Mouse (Mus musculus) C2C12 (cell line): Measurements from ENCODE around the gene Olfr1410. TPM values are rescaled to one million over a fixed set of nuclear protein-coding genes. Genes with fewer than 3 reads are reported as not detected.

Experiments used
- H3K27me3 ChIP-seq: one replicate; pipeline ENCODE4 v1.6.1; 2011; ENCODE audit not compliant: control insufficient read depth, insufficient read depth, insufficient read length
- H3K36me3 ChIP-seq: one replicate; pipeline ENCODE4 v1.6.1; 2011; ENCODE audit not compliant: control insufficient read depth, insufficient read depth
- H3K4me3 ChIP-seq: one replicate; pipeline ENCODE4 v1.5.1; 2011; ENCODE audit warnings: mild to moderate bottlenecking, control low read depth; ENCODE audit not compliant: poor library complexity, insufficient read depth, severe bottlenecking
- H3K79me2 ChIP-seq: one replicate; pipeline ENCODE4 v1.6.1; 2011; ENCODE audit not compliant: control insufficient read depth, insufficient read depth
- H3K79me3 ChIP-seq: one replicate; pipeline ENCODE4 v1.6.1; 2011; ENCODE audit warnings: low read depth, control low read depth
- H3ac ChIP-seq: one replicate; pipeline ENCODE3; 2011; ENCODE audit warnings: low read depth; ENCODE audit not compliant: control insufficient read depth, insufficient read length
- CEBPB ChIP-seq: IDR thresholded peaks from one replicate; pipeline ENCODE4 v1.6.1; 2011; ENCODE audit warnings: low read depth, mild to moderate bottlenecking, control low read depth, moderate library complexity
- CTCF ChIP-seq: IDR thresholded peaks from one replicate; pipeline ENCODE4 v1.5.1; 2011; ENCODE audit not compliant: control insufficient read depth, insufficient read depth, insufficient read length
- FOSL1 ChIP-seq: IDR thresholded peaks from one replicate; pipeline ENCODE4 v1.8.0; 2011; ENCODE audit warnings: mild to moderate bottlenecking, low read length; ENCODE audit not compliant: poor library complexity, insufficient read depth, severe bottlenecking
- MAX ChIP-seq: IDR thresholded peaks from one replicate; pipeline ENCODE4 v1.6.1; 2011; ENCODE audit warnings: mild to moderate bottlenecking, control low read depth
- MYOD1 ChIP-seq: IDR thresholded peaks from one replicate; pipeline ENCODE4 v1.6.1; 2011; ENCODE audit warnings: low read depth; ENCODE audit not compliant: control insufficient read depth, insufficient read length
- MYOG ChIP-seq: IDR thresholded peaks from one replicate; pipeline ENCODE4 v1.6.1; 2011; ENCODE audit not compliant: control insufficient read depth, insufficient read length; ENCODE audit errors: extremely low read depth
- USF1 ChIP-seq: IDR thresholded peaks from one replicate; pipeline ENCODE4 v1.6.1; 2011; ENCODE audit warnings: low read depth, mild to moderate bottlenecking, control low read depth, moderate library complexity
- polyA plus RNA-seq: library from polyadenylated mRNA; unstranded; fragments of >200 nt; fragmentation: generic; extraction: Trizol; gene quantifications from one replicate; pipeline ENCODE4 v1.2.1, GENCODE M21; 2012; ENCODE audit warnings: missing spikeins

Gene Olfr1410
- polyA plus RNA-seq, 1 experiment, result not detected

DNA sequence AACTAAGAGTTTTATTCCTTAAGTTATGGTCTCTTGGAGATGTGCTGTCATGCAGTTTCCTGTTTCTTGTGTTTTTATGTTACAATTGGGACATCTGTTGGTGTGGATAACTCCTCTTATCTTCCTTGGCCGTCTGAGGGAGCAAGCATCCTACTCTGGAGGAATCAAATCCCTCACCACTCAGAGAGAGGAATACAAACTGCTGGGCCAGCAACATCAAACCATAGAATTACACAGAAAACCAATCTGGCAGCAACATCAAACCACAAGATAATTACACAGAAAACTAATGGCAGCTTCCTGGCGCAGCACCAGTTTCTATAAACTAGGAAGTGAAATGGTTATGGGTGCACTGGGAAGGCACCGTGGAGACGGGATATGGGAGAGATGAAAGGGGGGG, 22.6 kb downstream of the Olfr1410 start:
- Histone ChIP-seq H3K79me3 (no peaks in the 10 kb centered on the region), H3K27me3 (no peaks in the 10 kb centered on the region)
- TF ChIP-seq FOSL1 (no peak), MYOD1 (no peak), CTCF (no peak), MAX (no peak), USF1 (no peak), MYOG (no peak), CEBPB (no peak)

DNA sequence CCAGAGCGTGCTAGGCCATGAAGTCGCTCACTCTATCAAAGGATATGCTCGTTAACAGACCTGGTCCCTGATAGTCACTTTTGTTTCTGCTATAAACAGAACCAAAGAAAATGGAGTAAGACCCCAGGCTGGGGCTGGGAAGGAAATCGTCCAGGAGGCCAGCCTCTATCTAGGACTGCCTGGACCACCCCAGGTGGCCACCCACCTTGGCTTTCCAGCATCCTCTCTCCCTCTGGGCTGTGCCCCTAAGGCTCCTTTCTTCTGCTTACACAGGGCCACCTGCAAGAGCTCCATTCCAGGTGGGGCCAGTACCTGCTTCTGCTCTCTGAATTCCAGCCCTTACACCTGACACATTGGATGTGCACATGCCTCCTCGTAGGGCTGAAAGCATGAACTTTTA, 26.6 kb downstream of the Olfr1410 start:
- Histone ChIP-seq H3K79me3 (no peaks in the 10 kb centered on the region), H3ac (no peak overlapping the region), H3K27me3 (no peaks in the 10 kb centered on the region), H3K36me3 (peaks cover 7% of the 10 kb centered on the region), H3K79me2 (no peaks in the 10 kb centered on the region), H3K4me3 (no peak overlapping the region)
- TF ChIP-seq CEBPB (no peak), MYOD1 (no peak)

More for the DNA sequence above, 22.6 kb downstream of the Olfr1410 start:
- no peak overlapping the region for H3K4me3 ChIP-seq
- no peaks in the 10 kb centered on the region for H3K79me2 ChIP-seq
- no peak overlapping the region for H3ac ChIP-seq
- no peaks in the 10 kb centered on the region for H3K36me3 ChIP-seq

DNA sequence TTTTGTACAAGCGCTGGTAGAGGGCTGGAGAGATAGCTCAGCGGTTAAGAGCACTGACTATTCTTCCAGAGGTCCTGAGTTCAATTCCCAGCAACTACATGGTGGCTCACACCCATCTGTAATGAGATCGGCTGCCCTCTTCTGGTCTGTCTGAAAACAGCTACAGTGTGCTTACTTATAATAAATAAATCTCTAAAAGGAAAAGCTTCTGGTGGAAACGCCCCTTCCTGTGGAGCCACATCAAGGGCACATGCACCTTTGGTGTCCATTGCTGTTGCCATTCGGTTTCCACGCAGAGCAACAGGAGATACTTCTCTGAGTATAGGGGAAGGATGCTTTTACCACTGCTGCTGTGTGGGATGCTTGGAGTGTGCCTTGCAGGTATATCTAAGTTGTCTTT, 27.4 kb downstream of the Olfr1410 start:
- H3ac ChIP-seq, result no peak overlapping the region
- no peak overlapping the region for H3K4me3 ChIP-seq
- H3K27me3 ChIP-seq, result no peaks in the 10 kb centered on the region
- H3K79me2 ChIP-seq, result no peaks in the 10 kb centered on the region
- no peak for TF ChIP-seq USF1
- TF ChIP-seq CTCF, result no peak
- no peak for TF ChIP-seq CEBPB
- TF ChIP-seq MYOD1, result no peak
- no peak for TF ChIP-seq MAX
- TF ChIP-seq MYOG, result no peak
- peaks cover 8% of the 10 kb centered on the region for H3K36me3 ChIP-seq
- H3K79me3 ChIP-seq, result no peaks in the 10 kb centered on the region

DNA sequence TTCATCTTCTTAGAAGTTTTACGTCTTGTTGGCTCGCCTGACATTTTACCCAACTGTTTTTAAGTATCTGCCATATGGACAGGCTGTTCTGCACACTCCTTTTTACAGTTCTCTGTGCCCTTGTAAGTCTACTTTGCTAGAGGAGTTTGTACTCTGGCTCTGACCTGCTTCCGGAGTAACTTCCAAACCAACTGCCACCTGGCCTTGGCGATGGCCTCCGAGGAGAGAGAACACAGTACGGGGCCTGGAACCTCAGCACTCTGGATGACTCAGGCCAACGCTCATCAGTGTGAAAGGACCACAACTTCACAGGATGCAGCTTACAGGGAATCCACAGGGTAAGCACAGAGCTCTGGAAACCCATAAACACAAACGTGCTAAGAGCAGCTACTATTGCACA, 28.1 kb downstream of the Olfr1410 start:
- H3K79me3 ChIP-seq, result no peaks in the 10 kb centered on the region
- peaks cover 7% of the 10 kb centered on the region for H3K79me2 ChIP-seq
- H3K36me3 ChIP-seq, result peaks cover 10% of the 10 kb centered on the region
- H3ac ChIP-seq, result no peak overlapping the region
- no peak for TF ChIP-seq USF1
- TF ChIP-seq CEBPB, result no peak
- TF ChIP-seq CTCF, result no peak
- TF ChIP-seq MYOD1, result no peak
- no peak for TF ChIP-seq MYOG
- TF ChIP-seq MAX, result no peak
- TF ChIP-seq FOSL1, result no peak
- H3K4me3 ChIP-seq, result no peak overlapping the region
- H3K27me3 ChIP-seq, result no peaks in the 10 kb centered on the region

DNA sequence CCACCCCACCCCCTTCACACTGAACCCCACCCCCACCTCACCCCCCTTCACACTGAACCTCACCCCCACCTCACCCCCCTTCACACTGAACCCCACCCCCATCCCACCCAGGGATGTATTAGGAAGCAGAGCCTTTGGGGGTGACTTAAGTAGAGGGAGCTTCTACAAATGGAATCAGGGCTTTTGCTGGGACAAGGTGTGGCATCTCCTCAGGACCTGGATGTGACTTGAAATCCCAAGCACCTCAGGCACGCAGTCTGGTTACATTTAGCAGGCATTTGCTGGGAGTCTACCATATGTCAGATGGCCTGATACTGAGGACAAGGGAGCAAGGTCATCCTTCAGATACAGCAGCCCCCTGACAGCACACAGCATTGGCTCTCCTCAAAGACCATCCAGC, 29.0 kb downstream of the Olfr1410 start:
- Histone ChIP-seq H3K27me3 (no peaks in the 10 kb centered on the region), H3K79me3 (peaks cover 2% of the 10 kb centered on the region)
- TF ChIP-seq USF1 (no peak), FOSL1 (no peak), MYOG (no peak), MYOD1 (no peak), CTCF (no peak), CEBPB (no peak)

GRCm38 (mm10) chr1:92634976-92635599, 29.5 kb downstream of the Olfr1410 start:
- Histone ChIP-seq H3K79me2 (peaks cover 20% of the 10 kb centered on the region), H3K79me3 (peaks cover 2% of the 10 kb centered on the region), H3ac (no peak overlapping the region), H3K36me3 (peaks cover 18% of the 10 kb centered on the region), H3K27me3 (no peaks in the 10 kb centered on the region), H3K4me3 (no peak overlapping the region)
- TF ChIP-seq MYOD1, result no peak
- TF ChIP-seq USF1, result no peak
- TF ChIP-seq MAX, result no peak
- TF ChIP-seq CTCF, result no peak
- TF ChIP-seq MYOG, result no peak
- TF ChIP-seq FOSL1, result no peak
- TF ChIP-seq CEBPB, result no peak

More for the DNA sequence above, 29.0 kb downstream of the Olfr1410 start:
- Histone ChIP-seq H3K36me3 (peaks cover 18% of the 10 kb centered on the region), H3K79me2 (peaks cover 16% of the 10 kb centered on the region), H3K4me3 (no peak overlapping the region), H3ac (no peak overlapping the region)
